Mouse (Mus musculus) ES-E14 (cell line): ENCODE results near the gene Stmn1.

Source experiments
- CHD2 ChIP-seq: IDR thresholded peaks from 2 replicates; pipeline ENCODE4 v1.6.1; 2014; ENCODE audit warnings: mild to moderate bottlenecking, low read depth, low read length, inconsistent platforms
- ZC3H11A ChIP-seq: IDR thresholded peaks from 2 replicates; pipeline ENCODE4 v1.6.1; 2012; ENCODE audit warnings: low read depth, mild to moderate bottlenecking, inconsistent platforms, low read length, borderline replicate concordance
- ZNF384 ChIP-seq: IDR thresholded peaks from 2 replicates; pipeline ENCODE4 v1.6.1; 2012; ENCODE audit warnings: low read depth, low read length, inconsistent platforms

- TF ChIP-seq ZNF384, result no peak
- TF ChIP-seq CHD2, result no peak
- no peak for TF ChIP-seq ZC3H11A
Observed at GRCm38 (mm10) chr4:134485151-134485900, 17.2 kb downstream of the Stmn1 start.
